Mouse (Mus musculus) heart, embryonic 16.5 days (tissue): ENCODE measurements at regions not wholly inside any gene's neighbourhood (a gene's known extent, or its start where the extent isn't known, plus 50 kb on each side); places are given as distances from the start of the nearest gene placed in this dataset.

Source experiments
- ATAC-seq: fragments of 200-750 bp; cut with Nextera tagmentation; replicated peaks from 2 replicates; pipeline ENCODE4 v1.8.0; 2017; ENCODE audit warnings: moderate number of reproducible peaks; ENCODE audit not compliant: insufficient read depth, low FRiP score; ENCODE audit errors: extremely low read depth
- H3K27ac ChIP-seq: fragments of 300-500 bp; sonication (generic); 2 replicates; pipeline ENCODE4 v1.5.1; 2014; ENCODE audit warnings: mild to moderate bottlenecking, low read length, control low read depth, moderate library complexity
- H3K27me3 ChIP-seq: fragments of 300-500 bp; sonication (generic); 2 replicates; pipeline ENCODE4 v1.6.1; 2014; ENCODE audit warnings: low read length, mixed read lengths; ENCODE audit not compliant: control insufficient read depth, insufficient read depth
- H3K36me3 ChIP-seq: fragments of 300-500 bp; sonication (generic); 2 replicates; pipeline ENCODE4 v1.6.1; 2014; ENCODE audit not compliant: control insufficient read depth, insufficient read depth
- H3K4me1 ChIP-seq: fragments of 300-500 bp; sonication (generic); 2 replicates; pipeline ENCODE4 v1.6.1; 2014; ENCODE audit warnings: low read length, mixed read lengths; ENCODE audit not compliant: control insufficient read depth, insufficient read depth
- H3K4me2 ChIP-seq: fragments of 300-500 bp; sonication (generic); 2 replicates; pipeline ENCODE4 v1.6.1; 2014; ENCODE audit warnings: low read depth, mild to moderate bottlenecking, control low read depth, low read length
- H3K4me3 ChIP-seq: fragments of 300-500 bp; sonication (generic); 2 replicates; pipeline ENCODE4 v1.5.1; 2014; ENCODE audit warnings: mild to moderate bottlenecking, control low read depth, low read length
- H3K9ac ChIP-seq: fragments of 300-500 bp; sonication (generic); 2 replicates; pipeline ENCODE4 v1.6.1; 2014; ENCODE audit warnings: low read length, control low read depth
- H3K9me3 ChIP-seq: fragments of 300-500 bp; sonication (generic); replicated peaks from 2 replicates; pipeline ENCODE4 v1.6.1; 2016; ENCODE audit warnings: low read length; ENCODE audit not compliant: control insufficient read depth
- whole genome bisulfite sequencing: fragments of 180-500 bp; shearing (Covaris S2); extraction: QIAGEN DNeasy Blood & Tissue Kit; methylation state at CpG from one replicate; pipeline ENCODE4 v1.1.7; 2014; 5-methylcytosine and 5-hydroxymethylcytosine counted together

GRCm38 (mm10) chr1:193546044-193546432, 175.9 kb upstream of the Camk1g start:
- WGBS, result 88% methylated on average over 2 of the region's 2 CpGs
- Histone ChIP-seq H3K4me1 (peaks cover 11% of the 10 kb centered on the region), H3K4me2 (no peak overlapping the region), H3K36me3 (no peaks in the 10 kb centered on the region), H3K27me3 (no peaks in the 10 kb centered on the region), H3K9ac (no peak overlapping the region), H3K4me3 (no peak overlapping the region), H3K27ac (no peak overlapping the region), H3K9me3 (no peaks in the 10 kb centered on the region)
- no peak for ATAC-seq

DNA sequence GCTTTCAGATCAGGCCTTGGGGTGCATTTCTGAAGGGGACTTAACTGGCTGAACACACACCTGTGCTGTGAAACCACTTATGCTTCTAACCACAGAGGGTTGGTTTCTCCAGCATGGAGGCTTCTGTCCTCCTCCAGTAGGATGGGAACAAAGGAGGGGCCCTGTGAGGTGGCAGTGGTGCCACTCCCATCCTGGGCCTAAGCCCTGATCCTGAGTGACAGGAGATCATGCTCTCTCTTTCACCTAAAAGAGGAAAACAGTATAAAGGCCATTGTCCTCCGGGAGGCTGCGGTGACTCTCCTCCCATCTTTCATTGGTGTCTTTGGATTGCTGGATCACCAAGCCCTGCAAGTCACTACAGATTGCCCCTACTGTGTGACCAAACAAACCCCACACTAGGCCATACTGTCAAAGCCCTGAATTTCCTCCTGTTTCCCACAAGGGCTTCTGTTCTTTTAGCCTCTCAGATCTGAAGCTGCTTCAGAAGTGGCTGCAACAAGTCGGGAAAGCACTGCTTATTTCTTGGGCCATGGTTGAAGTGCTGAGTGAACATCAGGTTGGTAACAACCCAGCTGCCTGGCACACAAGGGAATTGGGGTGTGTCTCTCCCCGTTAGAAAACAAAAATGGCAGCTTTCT, 175.4 kb upstream of the Camk1g start:
- peaks cover 8% of the 10 kb centered on the region for H3K4me1 ChIP-seq
- no peak overlapping the region for H3K4me3 ChIP-seq
- H3K4me2 ChIP-seq, result no peak overlapping the region
- H3K9me3 ChIP-seq, result no peaks in the 10 kb centered on the region
- 88% methylated on average over 4 of the region's 4 CpGs for WGBS
- no peak overlapping the region for H3K27ac ChIP-seq
- H3K36me3 ChIP-seq, result no peaks in the 10 kb centered on the region
- no peaks in the 10 kb centered on the region for H3K27me3 ChIP-seq
- ATAC-seq, result no peak
- no peak overlapping the region for H3K9ac ChIP-seq

DNA sequence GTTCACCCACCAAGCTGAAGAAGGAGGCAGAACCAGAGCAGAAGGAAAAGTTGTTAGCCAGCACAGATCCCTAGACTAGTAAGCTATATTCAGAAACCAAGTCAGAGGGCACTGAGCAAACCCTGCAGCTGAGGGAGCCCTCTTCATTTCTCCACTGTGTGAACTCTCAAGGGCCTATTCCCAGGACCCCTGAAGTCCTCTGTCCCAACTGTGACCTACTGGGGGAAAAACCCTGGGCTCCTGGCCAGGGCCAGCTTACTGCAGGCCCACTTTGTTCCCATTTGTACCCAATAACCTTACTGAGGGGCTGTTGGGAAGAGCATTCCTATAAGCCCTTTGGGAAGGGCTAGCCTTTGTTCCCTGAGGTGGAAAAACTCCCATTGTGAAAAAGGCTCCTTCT, 174.7 kb upstream of the Camk1g start:
- H3K27ac ChIP-seq, result no peak overlapping the region
- H3K36me3 ChIP-seq, result no peaks in the 10 kb centered on the region
- H3K4me1 ChIP-seq, result 0 out of 2 replicates have a peak, but pooled peaks cover 3% of the 10 kb centered on the region
- H3K9me3 ChIP-seq, result no peaks in the 10 kb centered on the region
- no peak overlapping the region for H3K4me2 ChIP-seq
- no peak overlapping the region for H3K4me3 ChIP-seq
- ATAC-seq, result no peak
- H3K27me3 ChIP-seq, result no peaks in the 10 kb centered on the region
- H3K9ac ChIP-seq, result no peak overlapping the region

- H3K4me1 ChIP-seq, result 0 out of 2 replicates have a peak, but pooled peaks cover 3% of the 10 kb centered on the region
- no peak overlapping the region for H3K4me2 ChIP-seq
- no peaks in the 10 kb centered on the region for H3K27me3 ChIP-seq
- H3K27ac ChIP-seq, result no peak overlapping the region
- no peaks in the 10 kb centered on the region for H3K9me3 ChIP-seq
- 63% methylated on average over 3 of the region's 3 CpGs for WGBS
- no peak overlapping the region for H3K9ac ChIP-seq
- no peak for ATAC-seq
- no peak overlapping the region for H3K4me3 ChIP-seq
- no peaks in the 10 kb centered on the region for H3K36me3 ChIP-seq
These were observed 173.7 kb upstream of the Camk1g start for GRCm38 (mm10) chr1:193543834-193544233.

DNA sequence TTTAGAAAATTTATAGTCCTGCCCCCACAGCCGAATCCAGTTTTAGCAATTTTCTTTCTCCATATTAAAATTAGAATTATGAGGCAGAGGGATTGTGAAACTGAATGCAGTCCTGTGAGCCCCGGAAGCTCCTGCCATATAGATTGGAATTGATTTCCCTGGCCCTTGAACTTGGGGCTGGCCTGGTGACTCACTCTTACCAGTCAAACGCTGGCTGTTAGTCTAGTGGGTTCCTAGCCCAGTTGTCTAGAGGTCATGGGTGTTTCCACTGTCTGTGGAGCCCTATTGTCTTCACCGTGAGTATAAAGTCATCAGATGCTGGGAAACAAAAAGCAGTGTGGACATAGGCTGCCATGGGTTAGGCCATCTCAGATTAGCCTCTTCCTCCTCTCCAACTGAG, 173.2 kb upstream of the Camk1g start:
- ATAC-seq, result no peak
- 0 out of 2 replicates have a peak, but pooled peaks cover 3% of the 10 kb centered on the region for H3K4me1 ChIP-seq
- H3K36me3 ChIP-seq, result no peaks in the 10 kb centered on the region
- H3K9me3 ChIP-seq, result no peaks in the 10 kb centered on the region
- H3K27me3 ChIP-seq, result no peaks in the 10 kb centered on the region
- H3K27ac ChIP-seq, result no peak overlapping the region
- no peak overlapping the region for H3K4me3 ChIP-seq
- WGBS, result 75% methylated on average over 4 of the region's 4 CpGs
- H3K9ac ChIP-seq, result no peak overlapping the region
- no peak overlapping the region for H3K4me2 ChIP-seq

GRCm38 (mm10) chr1:193541934-193542580, 172.0 kb upstream of the Camk1g start:
- peak; percentile 52; the same call in 1 of the 2 replicates for ATAC-seq
- Histone ChIP-seq H3K4me3 (no peak overlapping the region), H3K27ac (no peak overlapping the region), H3K27me3 (no peaks in the 10 kb centered on the region), H3K9ac (no peak overlapping the region), H3K9me3 (no peaks in the 10 kb centered on the region), H3K4me1 (0 out of 2 replicates have a peak, but pooled peaks cover 3% of the 10 kb centered on the region), H3K4me2 (peak overlapping the region; percentile 31), H3K36me3 (no peaks in the 10 kb centered on the region)
- WGBS, result 21% methylated on average over 13 of the region's 13 CpGs

DNA sequence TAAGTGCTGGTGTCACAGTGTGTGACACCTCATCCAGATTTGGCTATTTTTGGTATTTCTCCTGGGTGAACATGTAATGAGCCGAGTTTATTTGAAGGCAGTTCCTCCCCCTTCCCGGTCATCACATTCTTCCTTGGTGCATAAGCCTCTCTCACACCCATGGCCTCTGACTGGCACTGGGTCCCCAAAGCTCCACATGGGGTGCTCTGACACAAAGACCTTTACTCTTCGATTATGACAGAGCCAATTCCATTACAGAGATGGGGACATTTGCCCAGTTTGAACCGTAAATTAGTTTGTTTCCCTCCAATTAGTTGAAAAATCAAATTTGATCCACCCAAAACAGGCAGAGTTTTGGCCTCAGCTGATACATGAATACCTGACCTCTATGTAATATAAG, 171.2 kb upstream of the Camk1g start:
- Histone ChIP-seq H3K9me3 (no peaks in the 10 kb centered on the region), H3K27ac (no peak overlapping the region)

DNA sequence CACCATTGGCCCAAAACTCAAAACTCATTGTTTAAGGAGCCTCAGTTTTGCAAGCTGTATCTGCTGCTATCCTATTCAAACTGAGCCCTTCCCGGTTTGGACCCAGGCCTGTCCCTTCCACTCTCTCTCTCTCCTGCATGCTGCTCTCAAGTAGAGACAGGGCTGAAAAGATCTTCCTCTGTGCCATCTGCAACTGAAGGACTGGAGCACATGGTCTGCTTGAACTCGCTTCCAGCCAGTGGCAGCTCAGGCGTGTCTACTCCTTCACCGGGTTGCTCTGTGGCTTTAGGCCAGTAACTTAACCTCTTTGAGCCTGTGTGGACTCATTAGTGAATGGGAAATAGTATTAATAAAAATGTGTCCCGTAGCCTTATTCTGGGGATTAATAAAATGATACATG, 170.4 kb upstream of the Camk1g start:
- Histone ChIP-seq H3K4me3 (no peak overlapping the region), H3K4me2 (no peak overlapping the region), H3K9me3 (no peaks in the 10 kb centered on the region), H3K27me3 (no peaks in the 10 kb centered on the region), H3K27ac (no peak overlapping the region), H3K36me3 (no peaks in the 10 kb centered on the region), H3K4me1 (0 out of 2 replicates have a peak, but pooled peaks cover 3% of the 10 kb centered on the region), H3K9ac (no peak overlapping the region)
- WGBS, result 74% methylated on average over 5 of the region's 5 CpGs
- ATAC-seq, result no peak

More for the DNA sequence above, 171.2 kb upstream of the Camk1g start:
- ATAC-seq, result no peak
- H3K36me3 ChIP-seq, result no peaks in the 10 kb centered on the region
- H3K9ac ChIP-seq, result no peak overlapping the region
- H3K4me3 ChIP-seq, result no peak overlapping the region
- H3K4me2 ChIP-seq, result no peak overlapping the region
- 0 out of 2 replicates have a peak, but pooled peaks cover 3% of the 10 kb centered on the region for H3K4me1 ChIP-seq
- WGBS, result 79% methylated on average over 4 of the region's 4 CpGs
- no peaks in the 10 kb centered on the region for H3K27me3 ChIP-seq

- WGBS, result 89% methylated on average over 6 of the region's 6 CpGs
- no peak for ATAC-seq
- no peak overlapping the region for H3K9ac ChIP-seq
- H3K4me2 ChIP-seq, result no peak overlapping the region
- H3K9me3 ChIP-seq, result no peaks in the 10 kb centered on the region
- 0 out of 2 replicates have a peak, but pooled peaks cover 3% of the 10 kb centered on the region for H3K4me1 ChIP-seq
- H3K27ac ChIP-seq, result no peak overlapping the region
- H3K27me3 ChIP-seq, result no peaks in the 10 kb centered on the region
- no peak overlapping the region for H3K4me3 ChIP-seq
- H3K36me3 ChIP-seq, result no peaks in the 10 kb centered on the region
These were observed 169.2 kb upstream of the Camk1g start for GRCm38 (mm10) chr1:193539261-193539660.
